11 mouse cellular contexts compared by ENCODE assay signal in the genomic region with DNA sequence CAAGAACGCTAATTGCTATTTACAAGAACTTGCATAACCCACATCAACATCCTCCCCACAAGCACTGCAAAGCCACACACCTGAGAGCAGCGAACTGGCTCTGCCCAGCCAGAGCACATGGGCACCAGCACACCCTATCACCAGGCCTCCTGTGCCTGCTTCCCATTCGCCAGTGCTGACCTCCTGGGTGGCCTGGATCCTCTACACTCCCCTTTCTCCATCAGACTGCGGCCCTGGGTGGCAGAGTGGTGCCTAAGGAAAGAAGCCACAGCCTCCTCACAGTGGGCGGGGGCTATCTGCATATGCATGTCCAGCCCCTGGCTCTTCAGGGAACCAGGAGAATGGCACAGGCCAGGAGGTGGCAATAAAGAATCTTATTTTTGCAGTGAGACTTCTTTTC.
DNase-seq lines count a peak whose midpoint lies in the region; ATAC-seq lines count a peak whose summit lies in the region.
"Had no signal": no experiment of that assay in that cellular context is flagged by ENCODE, and none has a peak within 500 bp of the region (broad histone marks: within the 10 kb centered on the region; RNA-seq: fewer than 3 reads in every experiment).

No protein-coding gene starts in this region.

- DNase-seq in heart, adult 11 months, result peak; percentile 94
- no peak for DNase-seq in heart, postnatal 25 days (ENCODE audit: low spot score)
- peak; percentile 31 for DNase-seq in A20 (ENCODE audit: low read depth, low spot score)
- DNase-seq in kidney, postnatal 25 days, result peak; percentile 44 to 82
- no peak for DNase-seq in B cell, adult 2 months
- no peak for DNase-seq in left cerebral cortex, adult 11 months (ENCODE audit: low spot score)
- DNase-seq: cerebellum, adult 8-10 months; heart, adult 2 months; heart, postnatal 10 days had no signal

- peak; percentile 56 for ATAC-seq in inflammation-experienced regulatory T-cells, adult 6 months
- ATAC-seq in megakaryocyte progenitor cell, adult 5-6 weeks (replicated peaks; ENCODE audit: poor library complexity), result no peak

- intact Hi-C loops in heart, postnatal 25 days (cut with DNase I), result no loop called here

Comparison
In these comparisons a context has a peak if more than half of its experiments do, and no peak if none do; other contexts are left out.
1. DNase-seq: peak in heart, adult 11 months (single experiment), A20 (single experiment) and kidney, postnatal 25 days (2 of 2); none in heart, postnatal 25 days (single experiment), B cell, adult 2 months (0 of 2) and left cerebral cortex, adult 11 months (single experiment).